Mouse (Mus musculus) heart, adult 2 months (tissue): ENCODE measurements around the gene Hmgb3. TPM values are rescaled to one million over a fixed set of nuclear protein-coding genes. Genes with fewer than 3 reads are reported as not detected.
A peak's percentile ranks its signal among the peaks of the same experiment; 100 is the strongest.

ENCODE experiments used
- DNase-seq, 2 experiments: peaks; one replicate each; pipeline ENCODE4 v3.0.0; 2021
- H3K27ac ChIP-seq: fragments of 200-600 bp; 2 replicates; pipeline ENCODE4 v1.8.1; 2022
- H3K27me3 ChIP-seq: fragments of 200-500 bp; 2 replicates; pipeline ENCODE4 v1.6.1; 2012; ENCODE audit warnings: mild to moderate bottlenecking, low read length, inconsistent platforms, mixed read lengths; ENCODE audit not compliant: control insufficient read depth, insufficient read depth
- H3K36me3 ChIP-seq: fragments of 200-500 bp; 2 replicates; pipeline ENCODE4 v1.6.1; 2012; ENCODE audit warnings: low read length, inconsistent platforms; ENCODE audit not compliant: control insufficient read depth, insufficient read depth
- H3K4me1 ChIP-seq: fragments of 200-500 bp; 2 replicates; pipeline ENCODE4 v1.6.1; 2011; ENCODE audit warnings: low read length; ENCODE audit not compliant: control insufficient read depth, insufficient read depth
- H3K4me3 ChIP-seq: fragments of 200-600 bp; 2 replicates; pipeline ENCODE4 v1.8.1; 2022
- H3K79me2 ChIP-seq: fragments of 200-500 bp; replicated peaks from 2 replicates; pipeline ENCODE4 v1.6.1; 2012; ENCODE audit warnings: mild to moderate bottlenecking, inconsistent platforms, low read length, moderate library complexity, mixed read lengths; ENCODE audit not compliant: control insufficient read depth, insufficient read depth
- H3K9ac ChIP-seq: fragments of 200-500 bp; 2 replicates; pipeline ENCODE4 v1.6.1; 2012; ENCODE audit warnings: low read depth, mild to moderate bottlenecking, control low read depth, inconsistent platforms, low read length, mixed read lengths
- CTCF ChIP-seq: fragments of 200-600 bp; IDR thresholded peaks from 2 replicates; pipeline ENCODE4 v1.8.1; 2022; ENCODE audit warnings: antibody characterized with exemption, mild to moderate bottlenecking, moderate library complexity
- EP300 ChIP-seq: fragments of 200-500 bp; IDR thresholded peaks from 2 replicates; pipeline ENCODE4 v1.6.1; 2011; ENCODE audit warnings: low read depth, low read length, control low read depth; ENCODE audit not compliant: insufficient read depth
- POLR2A ChIP-seq: fragments of 200-500 bp; IDR thresholded peaks from 2 replicates; pipeline ENCODE4 v1.6.1; 2011; ENCODE audit warnings: mild to moderate bottlenecking, low read depth, low read length, control low read depth; ENCODE audit not compliant: insufficient read depth
- WGBS: fragments of 180-500 bp; shearing (Covaris S2); methylation state at CpG from one replicate; pipeline ENCODE4 v1.1.7; 2018; 5-methylcytosine and 5-hydroxymethylcytosine counted together
- intact Hi-C: fragments of 180-260 bp; cut with DNase I; formaldehyde crosslinking; loops from one replicate; pipeline ENCODE4 v1.15.1; 2025
- polyA plus RNA-seq: library from polyadenylated mRNA; depleted of rRNA; stranded (reverse); fragments of >200 nt; gene quantifications from 2 replicates; pipeline ENCODE4 v1.2.3, GENCODE M21; 2012
- total RNA-seq, 2 experiments: library from RNA; stranded (reverse); gene quantifications; 2 replicates each; pipeline ENCODE4 v1.2.3; 2021

The Hmgb3 gene
- total and polyA plus RNA-seq, 3 experiments: 23.8 to 79.4 (median 60.9) TPM

DNA sequence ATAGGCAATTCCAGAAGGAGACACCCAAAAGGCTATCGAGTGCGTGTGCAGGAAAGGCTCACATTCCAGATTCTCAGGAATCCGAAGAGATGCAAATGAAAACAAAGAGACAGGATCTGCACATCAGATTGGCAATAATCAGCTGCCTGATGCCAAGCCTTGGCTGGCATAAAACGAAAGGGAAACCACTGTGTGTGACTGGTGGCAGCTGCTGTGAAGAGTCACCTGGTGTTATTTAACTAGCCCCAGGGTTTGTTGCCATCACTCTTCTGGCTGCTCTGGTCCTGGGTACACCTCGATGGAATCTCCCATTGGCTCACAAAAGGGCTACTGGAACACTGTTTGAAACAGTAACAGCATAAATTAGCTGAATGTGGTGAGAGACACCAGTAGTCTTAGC, 11.0 kb upstream of the Hmgb3 start:
- 49% methylated on average over 5 of the region's 5 CpGs for WGBS
- DNase-seq: no peak
- intact Hi-C loops: no loop called here

DNA sequence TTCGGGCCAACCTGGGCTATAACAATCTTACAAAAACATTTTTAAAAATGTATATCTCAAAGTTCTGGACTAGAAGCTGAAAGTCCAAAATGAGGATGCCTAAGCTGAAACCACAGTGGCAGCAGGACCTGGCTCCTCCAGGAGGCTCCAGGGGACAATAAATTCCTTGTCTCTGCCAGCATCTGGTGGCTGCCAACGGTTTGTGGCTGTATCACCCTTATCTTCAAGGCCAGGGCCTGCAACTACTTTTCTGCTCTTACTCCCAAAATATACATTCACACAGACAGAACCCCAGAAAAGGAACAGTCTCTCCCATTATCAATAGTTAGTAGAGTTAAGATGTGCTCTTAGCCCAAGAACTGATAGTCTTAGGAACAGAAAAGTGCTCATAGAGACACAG, 10.6 kb upstream of the Hmgb3 start:
- intact Hi-C loops: no loop called here
- TF ChIP-seq POLR2A (no peak), CTCF (no peak), EP300 (no peak)
- H3K27ac ChIP-seq: no peak overlapping the region
- DNase-seq: no peak
- no peaks in the 10 kb centered on the region for H3K27me3 ChIP-seq
- no peaks in the 10 kb centered on the region for H3K36me3 ChIP-seq
- no peak overlapping the region for H3K9ac ChIP-seq
- no peaks in the 10 kb centered on the region for H3K4me1 ChIP-seq
- no peak overlapping the region for H3K4me3 ChIP-seq
- 47% methylated on average over 2 of the region's 2 CpGs for whole genome bisulfite sequencing
- no peaks in the 10 kb centered on the region for H3K79me2 ChIP-seq

More for the DNA sequence above, 11.0 kb upstream of the Hmgb3 start:
- Histone ChIP-seq H3K27ac (no peak overlapping the region), H3K4me3 (no peak overlapping the region), H3K27me3 (no peaks in the 10 kb centered on the region), H3K79me2 (no peaks in the 10 kb centered on the region), H3K36me3 (no peaks in the 10 kb centered on the region), H3K4me1 (no peaks in the 10 kb centered on the region), H3K9ac (no peak overlapping the region)
- TF ChIP-seq EP300 (no peak), POLR2A (no peak), CTCF (no peak)

DNA sequence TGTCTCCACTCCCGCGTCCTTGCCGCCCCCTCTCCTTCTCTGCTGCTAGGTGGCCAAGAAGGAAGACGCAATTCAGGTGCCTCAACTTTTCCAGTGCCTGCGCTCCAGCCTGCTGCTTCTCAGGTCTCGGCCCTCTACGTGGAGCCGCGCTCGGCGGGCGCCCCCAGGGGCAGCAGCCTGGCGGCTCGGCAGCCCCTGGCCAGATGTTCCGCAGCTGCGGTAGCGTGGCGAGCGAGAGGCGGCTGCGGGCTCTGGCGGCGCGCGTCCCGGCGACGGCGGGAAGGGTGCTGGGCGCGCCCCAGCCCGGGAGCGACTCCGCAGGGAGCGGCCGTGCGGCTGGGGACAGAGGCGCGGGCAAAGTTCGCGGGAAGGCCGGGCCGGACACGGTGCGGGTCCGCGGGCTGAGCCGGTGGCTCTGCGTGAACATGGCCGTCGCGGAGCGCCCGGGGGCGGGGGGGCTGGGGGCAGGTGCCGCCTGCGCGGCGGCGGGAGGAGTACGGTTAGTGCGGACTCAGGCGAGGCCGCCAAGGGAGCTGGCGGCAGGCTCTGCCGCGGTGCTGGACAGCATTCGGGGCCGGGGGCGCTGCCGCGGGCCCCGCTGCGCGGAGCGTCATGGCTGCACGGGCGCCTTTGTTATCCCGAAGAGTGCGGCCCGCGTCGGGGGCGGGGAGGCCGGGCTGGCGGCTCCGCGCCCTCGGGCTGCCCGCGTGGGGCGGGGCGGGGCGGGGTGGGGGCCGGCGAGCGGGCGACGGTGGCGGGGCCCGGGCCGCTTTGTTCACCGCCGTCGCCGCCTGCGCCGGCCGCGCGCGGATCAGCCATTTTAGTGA, 610 bp downstream of the Hmgb3 start:
- no peaks in the 10 kb centered on the region for H3K36me3 ChIP-seq
- intact Hi-C loops: loop anchor here (5.0 kb wide), 2 partner anchors 64 to 129 kb away; partner anchors contain the start of gene Cd99l2

DNA sequence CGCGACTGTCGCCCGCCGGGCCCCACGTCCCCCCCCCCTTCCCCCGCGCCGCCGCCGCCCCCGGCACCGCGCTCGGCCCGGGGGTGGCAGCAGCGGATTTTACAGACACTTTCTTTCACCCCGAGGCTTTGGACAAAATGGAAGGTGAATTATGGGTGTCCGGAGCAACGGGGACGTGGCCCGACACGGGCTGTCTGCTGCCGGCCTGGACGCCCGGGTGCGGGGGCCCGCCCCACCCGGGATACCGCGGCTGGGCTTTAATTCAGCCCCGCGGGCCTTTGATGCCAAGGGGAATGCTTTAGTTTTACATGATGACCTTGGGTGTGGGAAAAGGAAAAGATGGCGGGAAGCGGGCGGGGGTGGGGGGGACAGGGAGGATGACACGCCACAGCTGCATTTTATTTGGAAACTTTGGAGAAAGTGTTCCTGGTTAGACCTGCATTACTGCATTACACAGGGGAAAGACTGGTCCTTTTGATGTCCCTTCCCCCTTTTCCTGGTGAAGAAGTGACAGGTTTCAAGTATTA, 1.3 kb downstream of the Hmgb3 start:
- Histone ChIP-seq H3K9ac (peak overlapping the region; percentile 73), H3K4me3 (peak overlapping the region; percentile 58), H3K27me3 (no peaks in the 10 kb centered on the region), H3K27ac (peak overlapping the region; percentile 65), H3K36me3 (no peaks in the 10 kb centered on the region), H3K4me1 (no peaks in the 10 kb centered on the region), H3K79me2 (no peaks in the 10 kb centered on the region)
- WGBS: 18% methylated on average over 26 of the region's 37 CpGs
- DNase-seq: peak; percentile 8 to 24
- intact Hi-C loops: loop anchor here (5.0 kb wide), 2 partner anchors 65 to 130 kb away; partner anchors contain the start of gene Cd99l2
- no peak for TF ChIP-seq POLR2A
- no peak for TF ChIP-seq CTCF
- no peak for TF ChIP-seq EP300

More for the DNA sequence above, 610 bp downstream of the Hmgb3 start:
- H3K27ac ChIP-seq: peak overlapping the region; percentile 51; the same call in 1 of the 2 replicates
- TF ChIP-seq POLR2A: no peak
- TF ChIP-seq EP300: no peak
- no peak for TF ChIP-seq CTCF
- peak overlapping the region; percentile 63 for H3K9ac ChIP-seq
- no peaks in the 10 kb centered on the region for H3K79me2 ChIP-seq
- no peaks in the 10 kb centered on the region for H3K27me3 ChIP-seq
- H3K4me3 ChIP-seq: peak overlapping the region; percentile 61
- DNase-seq: peak; percentile 35 to 42
- H3K4me1 ChIP-seq: no peaks in the 10 kb centered on the region
- 25% methylated on average over 90 of the region's 112 CpGs for WGBS

DNA sequence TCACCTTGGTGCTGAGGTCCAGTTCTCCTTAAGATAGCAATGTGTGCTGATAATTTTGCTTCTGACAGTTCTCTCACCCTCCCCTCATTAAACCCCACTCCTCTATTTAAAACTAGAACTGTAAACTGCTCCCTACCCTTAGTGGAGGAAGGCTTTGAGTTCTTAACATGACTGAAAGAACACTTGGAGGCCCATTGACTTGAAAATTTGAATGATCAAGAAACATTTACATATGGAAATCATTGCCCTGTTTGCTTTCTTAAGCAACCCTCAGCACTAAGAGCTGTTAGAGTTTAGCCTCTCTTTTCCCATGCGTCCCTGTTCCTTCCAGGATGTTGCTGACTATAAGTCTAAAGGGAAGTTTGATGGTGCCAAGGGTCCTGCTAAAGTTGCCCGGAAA, 3.6 kb downstream of the Hmgb3 start:
- H3K27me3 ChIP-seq: no peaks in the 10 kb centered on the region
- intact Hi-C loops: loop anchor here (5.0 kb wide), 2 partner anchors 67 to 132 kb away; partner anchors contain the start of gene Cd99l2
- H3K9ac ChIP-seq: no peak overlapping the region
- H3K4me1 ChIP-seq: no peaks in the 10 kb centered on the region
- H3K27ac ChIP-seq: no peak overlapping the region
- TF ChIP-seq CTCF: no peak
- no peak for TF ChIP-seq POLR2A
- TF ChIP-seq EP300: no peak
- H3K79me2 ChIP-seq: no peaks in the 10 kb centered on the region
- no peak for DNase-seq
- no peak overlapping the region for H3K4me3 ChIP-seq
- H3K36me3 ChIP-seq: no peaks in the 10 kb centered on the region
- 73% methylated on average over 2 of the region's 2 CpGs for WGBS

DNA sequence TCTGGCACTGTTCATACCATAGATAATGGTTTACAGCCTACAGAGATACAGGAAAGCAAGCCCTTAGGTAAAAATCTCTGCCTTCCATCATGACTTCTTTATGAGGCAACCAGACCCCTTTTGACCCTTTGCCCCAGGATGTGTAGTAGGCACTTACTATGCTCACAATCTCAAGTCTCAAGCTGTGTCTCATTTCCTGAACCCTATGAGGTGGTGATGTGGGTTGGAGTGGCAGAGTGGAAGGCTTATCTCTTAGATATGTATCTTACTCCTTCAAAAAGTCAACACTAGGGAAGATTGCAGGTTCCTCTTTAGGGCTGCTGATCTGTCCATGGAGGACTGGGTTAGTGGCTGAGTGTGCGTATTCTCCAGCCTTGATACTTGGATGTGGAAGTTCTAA, 5.1 kb downstream of the Hmgb3 start:
- H3K4me3 ChIP-seq: no peak overlapping the region
- H3K27ac ChIP-seq: no peak overlapping the region
- no peak for DNase-seq
- intact Hi-C loops: no loop called here
- 91% methylated on average over 1 of the region's 1 CpGs for WGBS
- H3K4me1 ChIP-seq: no peaks in the 10 kb centered on the region
- no peaks in the 10 kb centered on the region for H3K36me3 ChIP-seq
- H3K27me3 ChIP-seq: no peaks in the 10 kb centered on the region
- TF ChIP-seq CTCF (no peak), EP300 (no peak), POLR2A (no peak)
- H3K79me2 ChIP-seq: no peaks in the 10 kb centered on the region
- H3K9ac ChIP-seq: no peak overlapping the region
